Mouse (Mus musculus): ENCODE measurements around the gene 9430038I01Rik. TPM values are rescaled to one million over a fixed set of nuclear protein-coding genes. Genes with fewer than 3 reads are reported as not detected.

The 9430038I01Rik gene
- polyA plus RNA-seq, 1 experiment from 2014 or later, result 26.1 TPM

- 83% methylated on average over 8 of the region's 8 CpGs for WGBS
- no peak overlapping the region for H3K4me2 ChIP-seq
- H3K4me3 ChIP-seq (replicated peaks), result no peak overlapping the region
- H3K4me1 ChIP-seq, result no peaks in the 10 kb centered on the region; the same call in 1 of the 2 replicates
- no peaks in the 10 kb centered on the region for H3K36me3 ChIP-seq
- H3K9ac ChIP-seq, result no peak overlapping the region
- no peaks in the 10 kb centered on the region for H3K27me3 ChIP-seq (replicated peaks)
- no peak for ATAC-seq (ENCODE audit: insufficient read depth, low FRiP score, low read depth)
- no peak overlapping the region for H3K27ac ChIP-seq
- no peaks in the 10 kb centered on the region for H3K9me3 ChIP-seq
Measured at GRCm38 (mm10) chr7:137414710-137415109, 4.1 kb upstream of the 9430038I01Rik start.

- no peaks in the 10 kb centered on the region for H3K36me3 ChIP-seq
- ATAC-seq (ENCODE audit: insufficient read depth, low FRiP score, low read depth), result no peak
- no peak overlapping the region for H3K9ac ChIP-seq
- H3K4me2 ChIP-seq, result no peak overlapping the region
- H3K27ac ChIP-seq, result no peak overlapping the region
- no peaks in the 10 kb centered on the region for H3K27me3 ChIP-seq (replicated peaks)
- H3K4me3 ChIP-seq (replicated peaks), result no peak overlapping the region
- 89% methylated on average over 1 of the region's 1 CpGs for WGBS
- no peaks in the 10 kb centered on the region for H3K9me3 ChIP-seq
- no peaks in the 10 kb centered on the region; the same call in 1 of the 2 replicates for H3K4me1 ChIP-seq
Measured at GRCm38 (mm10) chr7:137407428-137408058, 3.0 kb downstream of the 9430038I01Rik start.

- no peaks in the 10 kb centered on the region for H3K36me3 ChIP-seq
- no peaks in the 10 kb centered on the region for H3K27me3 ChIP-seq (replicated peaks)
- H3K9ac ChIP-seq, result no peak overlapping the region
- no peak overlapping the region for H3K4me3 ChIP-seq (replicated peaks)
- ATAC-seq (ENCODE audit: insufficient read depth, low FRiP score, low read depth), result no peak
- no peak overlapping the region for H3K27ac ChIP-seq
- H3K9me3 ChIP-seq, result no peaks in the 10 kb centered on the region
- 80% methylated on average over 2 of the region's 2 CpGs for WGBS
- H3K4me2 ChIP-seq, result no peak overlapping the region
- no peaks in the 10 kb centered on the region for H3K4me1 ChIP-seq
Measured at GRCm38 (mm10) chr7:137404146-137404545, 6.4 kb downstream of the 9430038I01Rik start.

GRCm38 (mm10) chr7:137398973-137399372 is 11.6 kb downstream of the 9430038I01Rik start:
- no peak for ATAC-seq (ENCODE audit: insufficient read depth, low FRiP score, low read depth)
- H3K27me3 ChIP-seq (replicated peaks), result no peaks in the 10 kb centered on the region
- no peaks in the 10 kb centered on the region for H3K9me3 ChIP-seq
- no peaks in the 10 kb centered on the region for H3K36me3 ChIP-seq
- H3K4me3 ChIP-seq (replicated peaks), result no peak overlapping the region
- 86% methylated on average over 4 of the region's 4 CpGs for WGBS
- no peak overlapping the region for H3K4me2 ChIP-seq
- no peaks in the 10 kb centered on the region for H3K4me1 ChIP-seq
- H3K9ac ChIP-seq, result no peak overlapping the region
- no peak overlapping the region for H3K27ac ChIP-seq

- Histone ChIP-seq H3K9ac (no peak overlapping the region), H3K4me3 (replicated peaks) (no peak overlapping the region), H3K27ac (no peak overlapping the region), H3K27me3 (replicated peaks) (no peaks in the 10 kb centered on the region), H3K36me3 (no peaks in the 10 kb centered on the region), H3K4me1 (no peaks in the 10 kb centered on the region), H3K4me2 (no peak overlapping the region), H3K9me3 (no peaks in the 10 kb centered on the region)
- WGBS, result 95% methylated on average over 8 of the region's 8 CpGs
- ATAC-seq (ENCODE audit: insufficient read depth, low FRiP score, low read depth), result no peak
Measured at GRCm38 (mm10) chr7:137397361-137397910, 13.1 kb downstream of the 9430038I01Rik start.

GRCm38 (mm10) chr7:137395421-137395820 is 15.1 kb downstream of the 9430038I01Rik start:
- ATAC-seq (ENCODE audit: insufficient read depth, low FRiP score, low read depth), result no peak
- Histone ChIP-seq H3K4me3 (replicated peaks) (no peak overlapping the region), H3K27me3 (replicated peaks) (no peaks in the 10 kb centered on the region), H3K9me3 (no peaks in the 10 kb centered on the region), H3K9ac (no peak overlapping the region), H3K4me2 (no peak overlapping the region), H3K36me3 (no peaks in the 10 kb centered on the region), H3K4me1 (no peaks in the 10 kb centered on the region), H3K27ac (no peak overlapping the region)
- WGBS, result 72% methylated on average over 4 of the region's 4 CpGs

GRCm38 (mm10) chr7:137387863-137388262 is 22.7 kb downstream of the 9430038I01Rik start:
- no peak overlapping the region for H3K27ac ChIP-seq
- no peak for ATAC-seq (ENCODE audit: insufficient read depth, low FRiP score, low read depth)
- WGBS, result 68% methylated on average over 5 of the region's 5 CpGs

GRCm38 (mm10) chr7:137374996-137375395 is 35.6 kb downstream of the 9430038I01Rik start:
- Histone ChIP-seq H3K36me3 (no peaks in the 10 kb centered on the region), H3K27me3 (replicated peaks) (no peaks in the 10 kb centered on the region), H3K9ac (no peak overlapping the region), H3K4me1 (no peaks in the 10 kb centered on the region), H3K4me3 (replicated peaks) (no peak overlapping the region), H3K9me3 (no peaks in the 10 kb centered on the region), H3K4me2 (no peak overlapping the region), H3K27ac (no peak overlapping the region)
- 94% methylated on average over 7 of the region's 7 CpGs for WGBS
- ATAC-seq (ENCODE audit: insufficient read depth, low FRiP score, low read depth), result no peak

More at GRCm38 (mm10) chr7:137387863-137388262, 22.7 kb downstream of the 9430038I01Rik start:
- no peak overlapping the region for H3K9ac ChIP-seq
- no peaks in the 10 kb centered on the region for H3K36me3 ChIP-seq
- no peaks in the 10 kb centered on the region for H3K9me3 ChIP-seq
- no peak overlapping the region for H3K4me2 ChIP-seq
- no peaks in the 10 kb centered on the region for H3K27me3 ChIP-seq (replicated peaks)
- H3K4me3 ChIP-seq (replicated peaks), result no peak overlapping the region
- no peaks in the 10 kb centered on the region for H3K4me1 ChIP-seq

- no peaks in the 10 kb centered on the region for H3K9me3 ChIP-seq
- no peak overlapping the region for H3K4me3 ChIP-seq (replicated peaks)
- H3K36me3 ChIP-seq, result no peaks in the 10 kb centered on the region
- no peaks in the 10 kb centered on the region for H3K4me1 ChIP-seq
- 37% methylated on average over 4 of the region's 4 CpGs for WGBS
- H3K27ac ChIP-seq, result no peak overlapping the region
- H3K27me3 ChIP-seq (replicated peaks), result no peaks in the 10 kb centered on the region
- H3K4me2 ChIP-seq, result no peak overlapping the region
- ATAC-seq (ENCODE audit: insufficient read depth, low FRiP score, low read depth), result no peak
- H3K9ac ChIP-seq, result no peak overlapping the region
Measured at GRCm38 (mm10) chr7:137371770-137372169, 38.8 kb downstream of the 9430038I01Rik start.

- ATAC-seq (ENCODE audit: insufficient read depth, low FRiP score, low read depth), result no peak
- H3K4me1 ChIP-seq, result no peaks in the 10 kb centered on the region
- H3K4me3 ChIP-seq (replicated peaks), result no peak overlapping the region
- no peak overlapping the region for H3K9ac ChIP-seq
- H3K4me2 ChIP-seq, result no peak overlapping the region
- WGBS, result 67% methylated on average over 2 of the region's 2 CpGs
- H3K27me3 ChIP-seq (replicated peaks), result no peaks in the 10 kb centered on the region
- no peaks in the 10 kb centered on the region for H3K9me3 ChIP-seq
- no peaks in the 10 kb centered on the region for H3K36me3 ChIP-seq
- H3K27ac ChIP-seq, result no peak overlapping the region
Measured at GRCm38 (mm10) chr7:137370175-137370574, 40.4 kb downstream of the 9430038I01Rik start.

GRCm38 (mm10) chr7:137366736-137367135 is 43.8 kb downstream of the 9430038I01Rik start:
- no peak overlapping the region for H3K4me3 ChIP-seq (replicated peaks)
- no peaks in the 10 kb centered on the region for H3K4me1 ChIP-seq
- H3K9ac ChIP-seq, result no peak overlapping the region
- no peaks in the 10 kb centered on the region for H3K9me3 ChIP-seq
- ATAC-seq (ENCODE audit: insufficient read depth, low FRiP score, low read depth), result no peak
- H3K36me3 ChIP-seq, result no peaks in the 10 kb centered on the region
- no peak overlapping the region for H3K4me2 ChIP-seq
- no peaks in the 10 kb centered on the region for H3K27me3 ChIP-seq (replicated peaks)
- H3K27ac ChIP-seq, result no peak overlapping the region
- 73% methylated on average over 4 of the region's 4 CpGs for WGBS

GRCm38 (mm10) chr7:137365056-137365455 is 45.5 kb downstream of the 9430038I01Rik start:
- no peaks in the 10 kb centered on the region for H3K9me3 ChIP-seq
- 89% methylated on average over 8 of the region's 8 CpGs for WGBS

More at GRCm38 (mm10) chr7:137365056-137365455, 45.5 kb downstream of the 9430038I01Rik start:
- no peak overlapping the region for H3K27ac ChIP-seq
- ATAC-seq (ENCODE audit: insufficient read depth, low FRiP score, low read depth), result no peak
- no peaks in the 10 kb centered on the region for H3K27me3 ChIP-seq (replicated peaks)
- no peak overlapping the region for H3K4me2 ChIP-seq
- no peaks in the 10 kb centered on the region for H3K36me3 ChIP-seq
- H3K4me3 ChIP-seq (replicated peaks), result no peak overlapping the region
- H3K4me1 ChIP-seq, result no peaks in the 10 kb centered on the region
- no peak overlapping the region for H3K9ac ChIP-seq
